Mouse (Mus musculus): ENCODE measurements at regions not wholly inside any gene's neighbourhood (a gene's known extent, or its start where the extent isn't known, plus 50 kb on each side); places are given as distances from the start of the nearest gene placed in this dataset.

DNA sequence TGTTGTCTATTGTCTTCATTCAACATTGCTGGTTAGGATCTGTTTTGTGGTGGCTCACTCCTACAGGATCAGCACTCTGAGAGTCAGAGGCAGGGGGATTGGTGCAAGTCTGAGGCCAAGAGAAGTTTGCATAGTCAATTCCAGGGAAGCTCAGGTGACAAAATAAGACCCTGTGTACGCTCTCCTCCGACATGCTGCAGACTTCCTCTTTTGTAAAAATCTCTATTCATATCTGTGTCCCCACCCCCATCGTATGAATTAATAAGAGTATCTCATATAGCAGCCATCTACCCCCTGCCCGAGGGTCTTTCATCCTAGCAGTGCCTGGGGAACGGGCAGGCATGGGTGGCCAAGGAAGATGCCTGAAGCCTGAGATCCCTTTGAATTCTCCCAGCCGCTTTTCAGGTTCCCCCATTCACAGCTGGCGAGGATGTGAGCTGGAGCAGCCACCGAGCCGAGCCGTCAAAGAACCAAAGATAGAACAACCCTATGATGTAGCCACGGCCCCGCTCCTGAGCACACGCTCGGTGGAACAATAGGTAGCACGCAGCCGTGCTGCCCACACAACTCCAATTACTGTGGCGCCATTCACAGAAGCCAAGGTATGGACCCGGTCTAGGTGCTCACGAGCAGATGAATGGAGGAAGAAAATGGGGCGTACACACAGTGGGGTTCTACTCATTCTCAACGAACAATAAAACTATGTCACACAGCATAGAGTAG is 120.4 kb upstream of the 1600014C23Rik start:
- peaks cover 5% of the 10 kb centered on the region; the same call in 1 of the 2 replicates for H3K4me1 ChIP-seq
- no peak overlapping the region for H3K27ac ChIP-seq
- H3K27me3 ChIP-seq (replicated peaks): peaks cover 3% of the 10 kb centered on the region; the same call in 1 of the 2 replicates
- no peak for ATAC-seq (ENCODE audit: low FRiP score, low read depth)
- H3K4me3 ChIP-seq: no peak overlapping the region
- no peaks in the 10 kb centered on the region for H3K36me3 ChIP-seq
- no peak overlapping the region for H3K9ac ChIP-seq
- 84% methylated on average over 21 of the region's 21 CpGs for WGBS
- no peaks in the 10 kb centered on the region for H3K9me3 ChIP-seq
- no peak overlapping the region for H3K4me2 ChIP-seq (replicated peaks)

DNA sequence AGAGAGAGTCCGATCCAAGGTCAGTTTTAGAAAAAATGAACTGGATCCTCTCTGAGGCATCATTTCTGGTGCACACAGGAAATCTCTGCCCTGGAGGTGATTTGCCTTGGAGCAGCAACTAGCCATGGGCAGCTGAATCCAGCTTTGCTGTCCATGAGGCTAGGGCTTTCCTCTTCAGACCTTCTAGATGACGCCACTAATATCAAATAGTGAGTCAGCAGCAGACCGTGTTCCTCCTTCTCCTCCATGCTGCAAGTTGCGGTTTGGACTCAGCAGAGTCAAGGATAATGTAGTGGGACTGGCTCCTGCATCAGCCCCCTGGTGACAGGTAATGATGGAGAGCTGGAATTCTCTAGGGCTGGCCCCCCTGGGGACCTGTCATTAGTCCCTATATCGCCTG is 118.8 kb upstream of the 1600014C23Rik start:
- Histone ChIP-seq H3K9me3 (no peaks in the 10 kb centered on the region), H3K36me3 (no peaks in the 10 kb centered on the region), H3K9ac (no peak overlapping the region), H3K27ac (no peak overlapping the region), H3K4me3 (no peak overlapping the region), H3K4me1 (peaks cover 5% of the 10 kb centered on the region; the same call in 1 of the 2 replicates), H3K27me3 (replicated peaks) (peaks cover 3% of the 10 kb centered on the region; the same call in 1 of the 2 replicates), H3K4me2 (replicated peaks) (no peak overlapping the region)
- no peak for ATAC-seq (ENCODE audit: low FRiP score, low read depth)
- WGBS: 58% methylated on average over 5 of the region's 5 CpGs

DNA sequence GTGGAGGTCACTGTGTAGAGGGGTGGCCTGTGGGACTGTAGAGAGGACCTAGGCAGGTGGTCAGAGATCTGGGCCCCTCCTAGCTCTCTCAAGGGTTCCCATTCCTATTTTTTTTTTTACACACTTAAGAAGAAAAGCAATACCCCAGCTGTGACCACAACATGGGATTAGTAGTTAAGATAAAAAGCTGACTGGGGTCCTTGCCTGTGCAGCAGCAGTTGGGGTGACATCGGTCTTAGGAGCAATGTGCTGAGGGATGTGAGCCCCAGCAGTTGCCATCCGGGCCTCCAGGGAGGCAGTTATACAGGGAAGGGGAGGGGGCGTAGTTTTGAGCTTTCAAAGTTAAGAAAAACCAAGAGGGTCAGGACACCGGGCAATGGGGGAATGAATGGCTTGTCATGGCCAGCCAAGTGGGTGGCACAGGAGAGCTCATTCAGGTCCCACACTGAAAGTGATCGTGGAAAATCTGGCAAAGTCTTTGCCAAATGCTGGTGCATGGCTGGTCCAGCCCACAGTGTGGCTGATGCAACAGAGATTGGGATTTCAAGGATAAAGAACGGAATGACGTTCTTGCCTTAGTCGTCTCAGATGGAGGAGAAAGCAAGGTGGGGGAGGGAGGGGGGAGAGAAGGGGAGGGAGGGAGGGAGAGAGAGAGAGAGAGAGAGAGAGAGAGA is 118.2 kb upstream of the 1600014C23Rik start:
- H3K9ac ChIP-seq: no peak overlapping the region
- H3K36me3 ChIP-seq: no peaks in the 10 kb centered on the region
- no peaks in the 10 kb centered on the region for H3K9me3 ChIP-seq
- H3K4me3 ChIP-seq: no peak overlapping the region
- no peak for ATAC-seq (ENCODE audit: low FRiP score, low read depth)
- peaks cover 3% of the 10 kb centered on the region; the same call in 1 of the 2 replicates for H3K27me3 ChIP-seq (replicated peaks)
- WGBS: 59% methylated on average over 8 of the region's 8 CpGs
- no peak overlapping the region for H3K27ac ChIP-seq
- no peak overlapping the region for H3K4me2 ChIP-seq (replicated peaks)
- H3K4me1 ChIP-seq: peaks cover 5% of the 10 kb centered on the region; the same call in 1 of the 2 replicates

GRCm38 (mm10) chr17:45850976-45851375 is 117.3 kb upstream of the 1600014C23Rik start:
- peaks cover 3% of the 10 kb centered on the region; the same call in 1 of the 2 replicates for H3K27me3 ChIP-seq (replicated peaks)
- no peak overlapping the region for H3K4me3 ChIP-seq
- no peak overlapping the region for H3K4me2 ChIP-seq (replicated peaks)
- H3K36me3 ChIP-seq: no peaks in the 10 kb centered on the region
- whole genome bisulfite sequencing: 86% methylated on average over 6 of the region's 6 CpGs
- no peak for ATAC-seq (ENCODE audit: low FRiP score, low read depth)
- peaks cover 5% of the 10 kb centered on the region; the same call in 1 of the 2 replicates for H3K4me1 ChIP-seq
- H3K9me3 ChIP-seq: peaks cover 6% of the 10 kb centered on the region; the same call in 1 of the 2 replicates
- H3K9ac ChIP-seq: no peak overlapping the region
- H3K27ac ChIP-seq: no peak overlapping the region

GRCm38 (mm10) chr17:45850174-45850573 is 116.5 kb upstream of the 1600014C23Rik start:
- Histone ChIP-seq H3K36me3 (no peaks in the 10 kb centered on the region), H3K27me3 (replicated peaks) (peaks cover 3% of the 10 kb centered on the region; the same call in 1 of the 2 replicates), H3K4me3 (no peak overlapping the region), H3K27ac (no peak overlapping the region), H3K4me2 (replicated peaks) (no peak overlapping the region), H3K4me1 (peaks cover 5% of the 10 kb centered on the region; the same call in 1 of the 2 replicates), H3K9me3 (peaks cover 8% of the 10 kb centered on the region; the same call in 1 of the 2 replicates), H3K9ac (no peak overlapping the region)
- no peak for ATAC-seq (ENCODE audit: low FRiP score, low read depth)
- WGBS: 83% methylated on average over 5 of the region's 5 CpGs

GRCm38 (mm10) chr17:45848605-45849004 is 115.0 kb upstream of the 1600014C23Rik start:
- no peak for ATAC-seq (ENCODE audit: low FRiP score, low read depth)
- peaks cover 8% of the 10 kb centered on the region; the same call in 1 of the 2 replicates for H3K9me3 ChIP-seq
- 32% methylated on average over 8 of the region's 8 CpGs for WGBS
- no peak overlapping the region for H3K4me3 ChIP-seq
- H3K4me2 ChIP-seq (replicated peaks): no peak overlapping the region
- H3K36me3 ChIP-seq: no peaks in the 10 kb centered on the region
- H3K4me1 ChIP-seq: peaks cover 5% of the 10 kb centered on the region; the same call in 1 of the 2 replicates
- no peak overlapping the region for H3K27ac ChIP-seq
- H3K27me3 ChIP-seq (replicated peaks): peaks cover 3% of the 10 kb centered on the region; the same call in 1 of the 2 replicates
- H3K9ac ChIP-seq: no peak overlapping the region

DNA sequence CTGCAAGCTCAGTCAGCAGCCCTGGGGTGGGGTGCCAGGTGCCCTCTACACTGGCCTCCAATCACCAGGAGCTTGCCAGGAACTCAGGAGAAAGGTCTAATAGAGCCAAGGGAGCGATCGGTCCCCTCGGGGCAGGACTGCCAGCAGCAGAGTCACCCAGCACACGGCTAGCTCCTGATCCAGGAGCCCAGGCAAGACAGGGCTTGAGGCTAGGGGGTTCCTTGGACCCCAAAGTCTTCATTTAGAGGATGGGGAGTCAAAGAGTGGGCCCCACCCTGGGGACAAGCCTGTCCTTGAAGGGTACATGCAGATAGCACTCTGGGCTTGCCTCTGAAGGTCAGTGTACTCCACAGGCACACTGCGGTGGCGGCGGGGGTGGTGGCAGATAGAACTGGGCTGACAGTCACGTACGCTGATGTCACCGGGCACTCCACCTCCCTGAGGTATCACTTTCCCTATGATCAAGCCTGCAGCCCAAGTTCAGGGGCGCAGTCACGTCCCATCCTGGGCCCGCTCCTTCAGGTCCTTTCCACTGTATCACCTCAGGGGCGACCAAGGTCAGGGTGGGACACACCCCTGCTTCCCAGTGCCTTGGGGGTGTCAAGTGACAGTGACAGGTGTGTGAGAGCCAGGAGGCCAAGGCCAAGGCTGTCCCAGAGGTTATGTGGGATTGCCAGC is 114.2 kb upstream of the 1600014C23Rik start:
- H3K9me3 ChIP-seq: peaks cover 8% of the 10 kb centered on the region; the same call in 1 of the 2 replicates
- 91% methylated on average over 14 of the region's 14 CpGs for WGBS
- peaks cover 3% of the 10 kb centered on the region; the same call in 1 of the 2 replicates for H3K27me3 ChIP-seq (replicated peaks)
- no peak overlapping the region for H3K4me2 ChIP-seq (replicated peaks)
- no peak overlapping the region for H3K9ac ChIP-seq
- no peak overlapping the region for H3K4me3 ChIP-seq
- no peaks in the 10 kb centered on the region for H3K36me3 ChIP-seq
- peaks cover 5% of the 10 kb centered on the region; the same call in 1 of the 2 replicates for H3K4me1 ChIP-seq
- no peak for ATAC-seq (ENCODE audit: low FRiP score, low read depth)
- H3K27ac ChIP-seq: no peak overlapping the region

- no peak for ATAC-seq (ENCODE audit: low FRiP score, low read depth)
- WGBS: 87% methylated on average over 5 of the region's 5 CpGs
- H3K4me2 ChIP-seq (replicated peaks): no peak overlapping the region
Measured at GRCm38 (mm10) chr17:45845832-45846231, 112.2 kb upstream of the 1600014C23Rik start.

GRCm38 (mm10) chr17:45836731-45837130 is 103.1 kb upstream of the 1600014C23Rik start:
- no peak for ATAC-seq (ENCODE audit: low FRiP score, low read depth)
- Histone ChIP-seq H3K36me3 (no peaks in the 10 kb centered on the region), H3K4me2 (replicated peaks) (no peak overlapping the region), H3K9ac (no peak overlapping the region), H3K9me3 (no peaks in the 10 kb centered on the region), H3K4me3 (no peak overlapping the region), H3K27ac (no peak overlapping the region), H3K27me3 (replicated peaks) (no peaks in the 10 kb centered on the region), H3K4me1 (peaks cover 6% of the 10 kb centered on the region; the same call in 1 of the 2 replicates)
- WGBS: 44% methylated on average over 7 of the region's 7 CpGs

More at GRCm38 (mm10) chr17:45845832-45846231, 112.2 kb upstream of the 1600014C23Rik start:
- Histone ChIP-seq H3K9me3 (peaks cover 12% of the 10 kb centered on the region; the same call in 1 of the 2 replicates), H3K36me3 (no peaks in the 10 kb centered on the region), H3K27ac (no peak overlapping the region), H3K9ac (no peak overlapping the region), H3K4me1 (no peaks in the 10 kb centered on the region), H3K4me3 (no peak overlapping the region), H3K27me3 (replicated peaks) (peaks cover 3% of the 10 kb centered on the region; the same call in 1 of the 2 replicates)

DNA sequence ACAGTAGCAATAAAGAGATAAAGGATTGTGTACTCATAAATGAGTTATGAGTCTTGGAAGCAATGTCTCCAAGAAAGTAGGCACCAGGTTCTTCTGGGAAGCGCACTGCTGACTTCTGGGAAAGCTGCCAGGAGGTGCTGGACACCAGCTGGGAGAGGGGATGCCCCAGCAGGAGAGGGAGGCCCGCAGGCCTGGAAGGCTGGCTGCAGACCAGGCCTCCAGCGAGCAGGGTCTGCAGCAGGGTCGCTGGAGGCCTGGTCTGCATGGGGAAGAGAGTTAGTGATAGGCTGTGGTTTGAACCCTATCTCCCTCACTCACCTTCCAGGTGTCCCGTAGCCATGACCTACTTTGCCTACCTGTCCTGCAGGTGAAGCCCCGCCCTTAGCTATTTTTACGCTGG is 102.6 kb upstream of the 1600014C23Rik start:
- Histone ChIP-seq H3K9me3 (no peaks in the 10 kb centered on the region), H3K27me3 (replicated peaks) (no peaks in the 10 kb centered on the region), H3K4me1 (peaks cover 6% of the 10 kb centered on the region; the same call in 1 of the 2 replicates), H3K36me3 (no peaks in the 10 kb centered on the region), H3K4me2 (replicated peaks) (no peak overlapping the region), H3K9ac (no peak overlapping the region), H3K4me3 (no peak overlapping the region), H3K27ac (no peak overlapping the region)
- 61% methylated on average over 7 of the region's 7 CpGs for WGBS
- no peak for ATAC-seq (ENCODE audit: low FRiP score, low read depth)

DNA sequence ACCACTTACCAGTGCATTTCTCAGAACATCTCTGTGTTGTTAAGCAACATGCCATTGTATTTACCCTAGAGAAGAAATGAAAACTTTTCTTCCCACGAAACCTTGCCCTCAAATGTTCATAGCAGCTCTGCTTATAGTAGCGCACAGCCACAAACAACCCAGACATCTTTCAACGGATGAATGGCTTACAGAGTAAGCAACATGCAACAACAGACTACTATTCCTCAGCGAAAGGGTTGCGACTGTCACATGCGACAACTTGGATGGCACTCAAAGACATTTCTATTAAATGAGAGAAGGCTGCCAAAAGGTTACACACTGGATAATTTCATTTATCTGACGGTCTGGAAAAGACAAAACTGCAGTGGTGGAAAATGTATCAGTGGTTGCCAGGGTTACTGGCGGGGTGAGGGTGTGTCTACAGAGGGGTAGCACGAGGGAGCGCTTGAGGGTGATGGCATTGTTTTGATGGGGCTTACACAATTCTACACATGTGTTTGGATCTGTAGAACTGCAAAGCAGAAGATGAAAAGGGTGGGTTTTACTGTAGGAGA is 101.0 kb upstream of the 1600014C23Rik start:
- Histone ChIP-seq H3K4me3 (no peak overlapping the region), H3K9ac (no peak overlapping the region), H3K4me1 (peaks cover 6% of the 10 kb centered on the region; the same call in 1 of the 2 replicates), H3K27ac (no peak overlapping the region), H3K4me2 (replicated peaks) (no peak overlapping the region), H3K9me3 (no peaks in the 10 kb centered on the region; the same call in 1 of the 2 replicates), H3K36me3 (no peaks in the 10 kb centered on the region), H3K27me3 (replicated peaks) (no peaks in the 10 kb centered on the region)
- ATAC-seq (ENCODE audit: low FRiP score, low read depth): no peak
- WGBS: 80% methylated on average over 10 of the region's 10 CpGs

Data from neural tube, embryonic 12.5 days (tissue).